Mouse (Mus musculus) hindbrain, embryonic 10.5 days (tissue): ENCODE results near the gene Rbm7. TPM values are rescaled to one million over a fixed set of nuclear protein-coding genes. Genes with fewer than 3 reads are reported as not detected.
"Not testable (repeated sequence)": the region's sequence is repeated elsewhere in the genome, so short reads cannot be mapped to it uniquely, and the experiment has no call there.

ENCODE experiments used
- DNase-seq: peaks from one replicate; pipeline ENCODE4 v3.0.0-alpha.2; 2017; ENCODE audit warnings: low spot score
- H3K27ac ChIP-seq: fragments of 300-500 bp; sonication (generic); 2 replicates; pipeline ENCODE4 v1.5.1; 2016; ENCODE audit warnings: mild to moderate bottlenecking, moderate library complexity
- H3K27me3 ChIP-seq: fragments of 300-500 bp; sonication (generic); 2 replicates; pipeline ENCODE4 v1.6.1; 2016; ENCODE audit warnings: mild to moderate bottlenecking; ENCODE audit not compliant: poor library complexity, insufficient read depth, severe bottlenecking
- H3K36me3 ChIP-seq: fragments of 300-500 bp; sonication (generic); 2 replicates; pipeline ENCODE4 v1.6.1; 2016; ENCODE audit warnings: mild to moderate bottlenecking, moderate library complexity
- H3K4me1 ChIP-seq: fragments of 300-500 bp; sonication (generic); replicated peaks from 2 replicates; pipeline ENCODE4 v1.6.1; 2016; ENCODE audit warnings: mild to moderate bottlenecking
- H3K4me3 ChIP-seq: fragments of 300-500 bp; sonication (generic); 2 replicates; pipeline ENCODE4 v1.5.1; 2016; ENCODE audit warnings: mild to moderate bottlenecking, moderate library complexity
- H3K9me3 ChIP-seq: fragments of 300-500 bp; sonication (generic); 2 replicates; pipeline ENCODE4 v1.6.1; 2016; ENCODE audit warnings: mild to moderate bottlenecking, moderate library complexity
- WGBS: fragments of 180-500 bp; shearing (Covaris S2); methylation state at CpG from one replicate; pipeline ENCODE4 v1.1.7; 2016; 5-methylcytosine and 5-hydroxymethylcytosine counted together
- polyA plus RNA-seq: library from polyadenylated mRNA; unstranded; fragments of >200 nt; fragmentation: Nextera tagmentation; extraction: Ambion mirVana; gene quantifications from 2 replicates; pipeline ENCODE4 v1.2.1, GENCODE M21; 2016

The Rbm7 gene
- 101 and 110 TPM in 2 replicates for polyA plus RNA-seq

- DNase-seq = peak; percentile 94
- Histone ChIP-seq H3K4me1 (peaks cover 21% of the 10 kb centered on the region), H3K27me3 (no peaks in the 10 kb centered on the region), H3K4me3 (peak within 1 kb of the TSS; percentile 91), H3K27ac (peak within 1 kb of the TSS; percentile 96), H3K36me3 (peaks cover 37% of the 10 kb centered on the region), H3K9me3 (no peaks in the 10 kb centered on the region)
- under 1% methylated on average over 72 of the region's 72 CpGs for WGBS
Measured at GRCm38 (mm10) chr9:48494817-48495547, at the start of gene Rbm7, which contains the start of gene Gm5617. Gene Rbm7 (minus strand): TSS chr9:48495299. Gene Gm5617 (plus strand): TSS chr9:48495442.

- H3K4me1 ChIP-seq = peaks cover 12% of the 10 kb centered on the region
- H3K27me3 ChIP-seq = peaks cover 28% of the 10 kb centered on the region
- H3K9me3 ChIP-seq = peaks cover 14% of the 10 kb centered on the region
- DNase-seq = peak; percentile 43
- H3K27ac ChIP-seq = no peak overlapping the region
- H3K4me3 ChIP-seq = peak overlapping the region; percentile 45
- 10% methylated on average over 12 of the region's 12 CpGs for WGBS
- H3K36me3 ChIP-seq = no peaks in the 10 kb centered on the region
Measured at GRCm38 (mm10) chr9:48538688-48539087, 43.6 kb upstream of the Rbm7 start.

GRCm38 (mm10) chr9:48538044-48538645 lies 43.0 kb upstream of the Rbm7 start:
- Histone ChIP-seq H3K27me3 (peaks cover 28% of the 10 kb centered on the region), H3K4me1 (peaks cover 12% of the 10 kb centered on the region), H3K27ac (no peak overlapping the region), H3K4me3 (peak overlapping the region; percentile 45), H3K9me3 (peaks cover 14% of the 10 kb centered on the region), H3K36me3 (no peaks in the 10 kb centered on the region)
- DNase-seq = peak; percentile 29
- WGBS = 1% methylated on average over 17 of the region's 17 CpGs

- H3K9me3 ChIP-seq = peaks cover 11% of the 10 kb centered on the region
- not testable (repeated sequence) for H3K27ac ChIP-seq, DNase-seq, H3K36me3 ChIP-seq, H3K4me3 ChIP-seq
- 50% methylated on average over 1 of the region's 1 CpGs for WGBS
- H3K27me3 ChIP-seq = peaks cover 28% of the 10 kb centered on the region
- H3K4me1 ChIP-seq = peaks cover 12% of the 10 kb centered on the region
Measured at GRCm38 (mm10) chr9:48537616-48538015, 42.5 kb upstream of the Rbm7 start.

GRCm38 (mm10) chr9:48536414-48536813 lies 41.3 kb upstream of the Rbm7 start:
- Histone ChIP-seq H3K4me3 (no peak overlapping the region), H3K9me3 (no peaks in the 10 kb centered on the region; the same call in 1 of the 2 replicates), H3K27me3 (peaks cover 28% of the 10 kb centered on the region), H3K4me1 (peaks cover 12% of the 10 kb centered on the region), H3K36me3 (no peaks in the 10 kb centered on the region), H3K27ac (no peak overlapping the region)
- no peak for DNase-seq
- 63% methylated on average over 1 of the region's 1 CpGs for WGBS

DNA sequence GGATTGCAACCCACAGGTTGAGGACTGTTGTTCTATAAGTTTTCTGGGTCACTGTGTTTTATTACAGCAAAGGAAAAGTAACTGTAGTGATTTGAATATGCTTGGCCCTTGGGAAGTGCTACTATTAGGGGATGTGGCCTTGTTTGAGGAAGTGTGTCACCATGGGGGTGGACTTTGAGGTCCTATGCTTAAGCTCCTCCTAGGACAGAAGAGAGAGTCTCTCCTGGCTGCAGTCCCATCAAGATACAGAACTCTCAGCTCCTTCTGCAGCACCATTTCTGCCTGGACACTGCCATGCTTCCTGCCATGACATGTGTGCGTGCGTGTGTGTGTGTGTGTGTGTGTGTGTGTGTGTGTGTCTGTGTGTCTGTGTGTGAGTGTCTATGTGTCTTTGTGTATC lies 37.6 kb upstream of the Rbm7 start:
- H3K27me3 ChIP-seq = peaks cover 9% of the 10 kb centered on the region; the same call in 1 of the 2 replicates
- no peak overlapping the region for H3K27ac ChIP-seq
- no peaks in the 10 kb centered on the region for H3K36me3 ChIP-seq
- no peaks in the 10 kb centered on the region for H3K4me1 ChIP-seq
- WGBS = 93% methylated on average over 2 of the region's 2 CpGs
- H3K4me3 ChIP-seq = no peak overlapping the region
- no peak for DNase-seq
- no peaks in the 10 kb centered on the region for H3K9me3 ChIP-seq

DNA sequence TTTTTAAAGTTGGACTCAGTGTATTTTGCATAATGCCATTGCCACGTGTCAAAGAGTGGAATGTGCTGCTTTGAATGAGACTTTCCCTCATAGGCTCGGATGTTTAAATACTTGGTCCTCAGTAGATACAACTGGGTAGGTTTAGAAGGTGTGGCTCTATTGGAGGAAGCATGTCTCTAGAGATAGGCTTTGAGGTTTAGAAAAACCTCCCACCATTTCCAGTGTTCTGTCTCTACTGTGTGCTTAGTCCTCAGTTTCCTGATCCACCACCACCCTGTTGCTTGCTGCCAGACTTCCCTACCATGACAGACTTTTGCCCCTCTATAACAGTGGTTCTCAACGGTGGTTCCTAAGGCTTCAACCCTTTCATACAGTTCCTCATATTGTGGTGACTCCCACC lies 37.1 kb upstream of the Rbm7 start:
- no peaks in the 10 kb centered on the region for H3K4me1 ChIP-seq
- H3K9me3 ChIP-seq = no peaks in the 10 kb centered on the region

DNA sequence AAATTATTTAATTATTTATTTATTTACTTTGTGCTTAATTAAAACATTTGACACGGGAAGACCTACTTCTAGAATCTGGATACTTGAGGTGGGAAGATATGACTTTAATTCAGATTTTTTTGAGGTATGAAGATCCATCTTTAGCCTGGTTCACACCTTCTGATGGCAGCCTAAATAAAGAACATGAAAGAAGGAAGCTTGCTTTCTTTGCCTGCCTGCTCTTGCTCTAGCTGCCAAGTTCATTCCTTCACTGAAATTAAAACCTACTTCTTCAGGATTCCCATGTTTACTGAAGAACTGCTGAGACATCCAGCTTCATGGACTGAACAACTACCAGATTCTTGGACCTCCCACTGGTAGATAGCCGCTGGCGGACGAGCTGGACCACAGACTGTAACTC lies 36.2 kb upstream of the Rbm7 start:
- H3K27me3 ChIP-seq = no peaks in the 10 kb centered on the region; the same call in 1 of the 2 replicates
- 89% methylated on average over 4 of the region's 4 CpGs for WGBS
- H3K4me3 ChIP-seq = no peak overlapping the region
- H3K4me1 ChIP-seq = no peaks in the 10 kb centered on the region
- no peak overlapping the region for H3K27ac ChIP-seq
- no peaks in the 10 kb centered on the region for H3K36me3 ChIP-seq
- H3K9me3 ChIP-seq = no peaks in the 10 kb centered on the region
- no peak for DNase-seq

More for the DNA sequence above, 37.1 kb upstream of the Rbm7 start:
- WGBS = 78% methylated on average over 3 of the region's 3 CpGs
- no peak overlapping the region for H3K27ac ChIP-seq
- H3K4me3 ChIP-seq = no peak overlapping the region
- H3K27me3 ChIP-seq = peaks cover 6% of the 10 kb centered on the region; the same call in 1 of the 2 replicates
- DNase-seq = no peak
- no peaks in the 10 kb centered on the region for H3K36me3 ChIP-seq

GRCm38 (mm10) chr9:48526520-48526919 lies 31.4 kb upstream of the Rbm7 start:
- no peak overlapping the region for H3K27ac ChIP-seq
- H3K27me3 ChIP-seq = no peaks in the 10 kb centered on the region
- H3K36me3 ChIP-seq = no peaks in the 10 kb centered on the region
- no peak for DNase-seq
- 89% methylated on average over 4 of the region's 4 CpGs for WGBS
- H3K4me1 ChIP-seq = no peaks in the 10 kb centered on the region
- H3K4me3 ChIP-seq = no peak overlapping the region
- H3K9me3 ChIP-seq = no peaks in the 10 kb centered on the region

DNA sequence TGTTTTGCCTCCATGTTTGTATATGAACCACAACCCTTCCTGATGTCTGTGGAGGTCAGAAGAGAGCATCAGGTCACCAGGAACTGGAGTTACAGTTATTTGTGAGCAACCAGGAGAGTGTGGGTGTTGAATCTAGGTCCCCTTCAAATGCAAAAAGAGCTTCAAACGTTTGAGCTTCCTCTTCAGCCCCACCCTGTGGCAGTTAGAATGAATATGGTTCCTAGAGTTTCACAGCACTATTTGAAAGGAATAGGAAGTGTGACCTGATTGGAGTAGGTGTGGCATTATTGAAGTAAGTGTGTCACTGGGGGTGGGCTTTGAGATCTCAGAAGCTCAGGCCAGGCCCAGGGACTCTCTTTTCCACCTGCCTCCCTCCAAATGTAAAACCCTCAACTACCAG lies 30.5 kb upstream of the Rbm7 start:
- no peak for DNase-seq
- WGBS = 12% methylated on average over 1 of the region's 1 CpGs
- no peak overlapping the region for H3K4me3 ChIP-seq
- no peak overlapping the region for H3K27ac ChIP-seq
- no peaks in the 10 kb centered on the region for H3K4me1 ChIP-seq
- no peaks in the 10 kb centered on the region for H3K36me3 ChIP-seq
- no peaks in the 10 kb centered on the region for H3K9me3 ChIP-seq
- no peaks in the 10 kb centered on the region for H3K27me3 ChIP-seq

- H3K27ac ChIP-seq, H3K9me3 ChIP-seq, H3K4me1 ChIP-seq, H3K36me3 ChIP-seq, DNase-seq, H3K27me3 ChIP-seq, H3K4me3 ChIP-seq: not testable (repeated sequence)
- 47% methylated on average over 3 of the region's 7 CpGs for whole genome bisulfite sequencing
Measured at GRCm38 (mm10) chr9:48520405-48520804, 25.3 kb upstream of the Rbm7 start.

DNA sequence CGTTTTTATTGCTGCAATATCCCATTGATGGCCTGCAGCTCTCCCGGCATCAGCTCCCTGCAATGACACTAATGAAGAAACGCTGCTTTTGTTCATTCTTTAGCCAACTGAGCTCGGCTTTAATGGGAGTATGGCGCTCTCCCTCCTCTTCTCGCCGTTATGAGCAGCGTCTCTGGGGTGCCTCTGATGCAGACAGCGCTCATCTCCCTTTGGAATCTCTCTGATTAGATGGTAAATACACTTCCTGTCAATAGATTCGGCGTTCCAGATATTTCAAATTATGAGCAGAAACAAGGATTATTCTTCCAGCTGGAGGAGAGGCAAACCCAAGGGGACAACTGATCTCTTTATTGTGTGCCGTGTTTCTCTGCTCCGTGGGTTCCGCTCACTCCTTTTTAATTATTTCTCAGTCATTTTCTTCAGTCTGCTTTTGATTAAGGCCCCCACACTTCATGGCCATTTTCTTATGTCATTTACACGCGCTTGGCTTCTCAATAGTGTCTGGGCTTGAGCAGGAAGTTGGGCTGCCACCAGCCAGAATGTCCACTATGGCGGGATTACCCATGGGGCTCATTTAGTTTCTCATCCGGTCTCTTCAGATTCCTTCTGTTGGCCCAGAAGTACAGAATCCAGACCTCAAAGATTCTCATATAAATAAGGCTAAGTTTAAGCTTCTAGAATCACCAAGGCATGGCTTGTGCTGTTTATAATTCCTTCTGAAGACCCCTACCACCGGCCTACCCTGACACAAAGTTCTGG lies 22.5 kb upstream of the Rbm7 start:
- Histone ChIP-seq H3K9me3 (no peaks in the 10 kb centered on the region), H3K4me1 (no peaks in the 10 kb centered on the region), H3K36me3 (no peaks in the 10 kb centered on the region), H3K27ac (no peak overlapping the region), H3K4me3 (no peak overlapping the region), H3K27me3 (no peaks in the 10 kb centered on the region)
- WGBS = 72% methylated on average over 19 of the region's 19 CpGs
- DNase-seq = no peak
